Mouse (Mus musculus): ENCODE measurements at regions not wholly inside any gene's neighbourhood (a gene's known extent, or its start where the extent isn't known, plus 50 kb on each side); places are given as distances from the start of the nearest gene placed in this dataset.
A peak's percentile ranks its signal among the peaks of the same experiment; 100 is the strongest.
"Not testable (repeated sequence)": the region's sequence is repeated elsewhere in the genome, so short reads cannot be mapped to it uniquely, and the experiment has no call there.

DNA sequence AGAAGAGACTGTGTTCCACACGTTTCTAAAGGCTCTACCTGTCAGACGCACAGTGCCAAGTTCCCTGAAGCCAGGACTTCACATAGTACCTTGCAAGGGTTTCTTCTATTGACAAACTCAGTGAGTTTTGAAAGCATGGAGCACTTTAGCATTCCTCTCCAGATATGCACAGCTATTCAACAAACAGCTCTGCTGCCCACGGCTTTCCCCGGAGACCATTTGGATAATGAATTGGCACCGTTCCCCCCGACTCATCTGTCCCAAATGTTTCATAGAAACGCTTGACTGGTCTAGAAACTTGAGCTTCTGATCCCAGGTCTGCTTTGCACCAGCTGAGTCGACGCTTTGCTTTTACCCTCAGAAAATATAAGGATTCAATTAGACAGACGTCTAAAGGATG, 162.2 kb upstream of the St6galnac5 start:
- Histone ChIP-seq H3K27ac (no peak overlapping the region), H3K4me3 (no peak overlapping the region), H3K9me3 (no peaks in the 10 kb centered on the region), H3K4me1 (peaks cover 5% of the 10 kb centered on the region), H3K36me3 (replicated peaks) (no peaks in the 10 kb centered on the region), H3K27me3 (ENCODE audit: poor library complexity, severe bottlenecking) (no peaks in the 10 kb centered on the region)
- no peak for DNase-seq (ENCODE audit: extremely low spot score, low spot score)
- WGBS, result 88% methylated on average over 10 of the region's 10 CpGs

DNA sequence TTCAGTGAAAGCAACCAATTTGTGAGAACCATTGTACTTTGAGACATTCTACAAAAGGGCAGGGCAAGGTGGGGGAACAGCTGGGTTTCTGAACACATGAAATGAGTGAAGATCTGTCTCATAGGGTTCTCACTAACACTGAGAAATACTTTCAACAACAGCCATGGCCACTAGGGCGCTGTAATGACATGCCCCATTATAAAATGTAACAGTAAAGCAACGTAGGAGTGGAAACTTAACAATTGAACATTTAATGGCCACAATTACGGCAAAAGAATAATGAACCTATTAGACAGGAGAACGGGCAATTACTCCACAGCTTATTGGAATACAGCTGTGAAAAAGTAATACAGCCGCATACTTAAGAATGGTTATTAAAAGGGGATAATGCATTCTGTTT, 158.9 kb upstream of the St6galnac5 start:
- no peak overlapping the region for H3K27ac ChIP-seq
- no peak for DNase-seq (ENCODE audit: extremely low spot score, low spot score)
- no peak overlapping the region for H3K4me3 ChIP-seq
- no peaks in the 10 kb centered on the region for H3K36me3 ChIP-seq (replicated peaks)
- 85% methylated on average over 5 of the region's 5 CpGs for WGBS
- no peaks in the 10 kb centered on the region for H3K4me1 ChIP-seq
- no peaks in the 10 kb centered on the region for H3K9me3 ChIP-seq
- H3K27me3 ChIP-seq (ENCODE audit: poor library complexity, severe bottlenecking), result no peaks in the 10 kb centered on the region

- Histone ChIP-seq H3K9me3 (no peaks in the 10 kb centered on the region), H3K4me3 (no peak overlapping the region), H3K27ac (no peak overlapping the region), H3K4me1 (no peaks in the 10 kb centered on the region), H3K36me3 (replicated peaks) (no peaks in the 10 kb centered on the region), H3K27me3 (ENCODE audit: poor library complexity, severe bottlenecking) (no peaks in the 10 kb centered on the region)
- DNase-seq (ENCODE audit: extremely low spot score, low spot score), result no peak
- WGBS, result 86% methylated on average over 5 of the region's 5 CpGs
Observed at GRCm38 (mm10) chr3:153125335-153125734, 143.3 kb upstream of the St6galnac5 start.

DNA sequence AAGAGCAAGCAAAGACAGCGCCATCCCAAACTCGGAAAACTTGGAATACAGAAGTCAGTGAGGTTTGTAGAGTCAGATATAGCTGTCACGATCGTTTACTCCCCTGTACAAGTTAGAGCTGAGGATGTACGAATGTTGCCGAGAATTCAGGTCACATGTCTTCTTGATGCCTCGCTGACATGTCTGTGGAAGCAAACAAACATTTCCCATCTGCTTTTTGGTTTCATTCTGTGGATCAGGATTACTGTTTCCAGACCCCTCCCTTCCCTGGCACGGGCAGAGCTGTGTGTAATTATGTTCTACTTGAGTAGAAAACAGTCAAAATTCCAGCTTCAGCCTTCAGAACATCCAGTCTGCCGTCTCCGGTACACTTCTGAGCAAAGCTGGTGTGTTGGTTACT, 139.9 kb upstream of the St6galnac5 start:
- 94% methylated on average over 10 of the region's 10 CpGs for WGBS
- H3K36me3 ChIP-seq (replicated peaks), result no peaks in the 10 kb centered on the region
- no peak overlapping the region for H3K27ac ChIP-seq
- no peak for DNase-seq (ENCODE audit: extremely low spot score, low spot score)
- no peaks in the 10 kb centered on the region for H3K9me3 ChIP-seq
- H3K4me3 ChIP-seq, result no peak overlapping the region
- no peaks in the 10 kb centered on the region for H3K27me3 ChIP-seq (ENCODE audit: poor library complexity, severe bottlenecking)
- no peaks in the 10 kb centered on the region for H3K4me1 ChIP-seq

GRCm38 (mm10) chr3:153119142-153119541, 137.1 kb upstream of the St6galnac5 start:
- Histone ChIP-seq H3K9me3 (no peaks in the 10 kb centered on the region), H3K4me3 (no peak overlapping the region), H3K36me3 (replicated peaks) (no peaks in the 10 kb centered on the region), H3K4me1 (no peaks in the 10 kb centered on the region), H3K27ac (no peak overlapping the region), H3K27me3 (ENCODE audit: poor library complexity, severe bottlenecking) (no peaks in the 10 kb centered on the region)
- WGBS, result 83% methylated on average over 5 of the region's 5 CpGs
- DNase-seq (ENCODE audit: extremely low spot score, low spot score), result no peak

DNA sequence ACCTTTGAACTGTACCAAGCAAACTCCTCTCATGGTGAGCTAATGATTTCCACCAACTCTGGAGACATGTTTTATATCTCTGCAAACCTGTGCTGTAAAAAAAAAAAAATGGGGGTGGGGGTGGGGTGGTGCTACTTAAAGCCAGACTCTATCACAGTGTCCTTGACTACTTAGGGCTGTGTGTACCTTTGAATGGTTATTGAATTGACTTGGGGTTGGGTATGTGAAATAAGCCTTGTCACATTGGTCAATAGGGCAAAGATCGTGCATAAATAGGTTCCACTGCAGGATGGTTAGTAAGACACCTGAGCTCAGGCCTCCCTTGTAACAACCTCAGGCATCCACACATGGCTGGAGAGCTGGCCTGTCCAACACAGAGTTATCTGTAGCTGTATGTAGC, 136.6 kb upstream of the St6galnac5 start:
- Histone ChIP-seq H3K27ac (no peak overlapping the region), H3K36me3 (replicated peaks) (no peaks in the 10 kb centered on the region), H3K27me3 (ENCODE audit: poor library complexity, severe bottlenecking) (no peaks in the 10 kb centered on the region), H3K9me3 (no peaks in the 10 kb centered on the region), H3K4me1 (no peaks in the 10 kb centered on the region), H3K4me3 (no peak overlapping the region)
- WGBS, result 93% methylated on average over 1 of the region's 1 CpGs
- DNase-seq (ENCODE audit: extremely low spot score, low spot score), result no peak

DNA sequence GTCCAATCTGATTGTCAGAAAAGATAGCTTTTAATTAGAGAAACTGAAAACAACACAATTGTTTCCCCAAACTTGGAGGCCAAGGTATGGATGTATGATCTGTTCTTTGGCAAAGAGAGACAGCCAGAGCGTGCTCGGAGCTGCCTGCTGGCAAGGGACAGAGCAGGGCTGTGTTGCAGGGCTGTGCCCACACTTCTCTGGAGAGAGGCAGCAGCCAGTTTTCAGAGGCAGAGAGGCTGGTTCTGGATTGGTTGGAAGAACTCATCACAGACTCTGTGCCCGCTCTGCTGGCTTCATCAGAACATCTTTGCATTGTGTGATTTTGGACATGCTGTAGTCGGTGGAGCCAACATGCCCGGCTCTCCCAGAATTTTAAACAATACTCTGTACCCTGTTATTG, 123.5 kb upstream of the St6galnac5 start:
- DNase-seq (ENCODE audit: extremely low spot score, low spot score), result no peak
- Histone ChIP-seq H3K36me3 (replicated peaks) (no peaks in the 10 kb centered on the region), H3K9me3 (no peaks in the 10 kb centered on the region), H3K4me3 (no peak overlapping the region), H3K27me3 (ENCODE audit: poor library complexity, severe bottlenecking) (no peaks in the 10 kb centered on the region), H3K4me1 (no peaks in the 10 kb centered on the region), H3K27ac (no peak overlapping the region)
- 87% methylated on average over 5 of the region's 5 CpGs for WGBS

- H3K9me3 ChIP-seq; H3K4me1 ChIP-seq; H3K36me3 ChIP-seq (replicated peaks); H3K27ac ChIP-seq; DNase-seq (ENCODE audit: extremely low spot score, low spot score); H3K4me3 ChIP-seq: not testable (repeated sequence)
- peaks cover 10% of the 10 kb centered on the region for H3K27me3 ChIP-seq (ENCODE audit: poor library complexity, severe bottlenecking)
- 86% methylated on average over 4 of the region's 4 CpGs for WGBS
Observed at GRCm38 (mm10) chr3:153090572-153090971, 108.5 kb upstream of the St6galnac5 start.

GRCm38 (mm10) chr3:153085096-153085788, 103.2 kb upstream of the St6galnac5 start:
- DNase-seq (ENCODE audit: extremely low spot score, low spot score), result peak; percentile 47
- Histone ChIP-seq H3K4me3 (peak overlapping the region; percentile 23), H3K27ac (peak overlapping the region; percentile 76), H3K27me3 (ENCODE audit: poor library complexity, severe bottlenecking) (peaks cover 38% of the 10 kb centered on the region), H3K36me3 (replicated peaks) (no peaks in the 10 kb centered on the region), H3K4me1 (peaks cover 38% of the 10 kb centered on the region), H3K9me3 (no peaks in the 10 kb centered on the region)
- 43% methylated on average over 17 of the region's 17 CpGs for WGBS

DNA sequence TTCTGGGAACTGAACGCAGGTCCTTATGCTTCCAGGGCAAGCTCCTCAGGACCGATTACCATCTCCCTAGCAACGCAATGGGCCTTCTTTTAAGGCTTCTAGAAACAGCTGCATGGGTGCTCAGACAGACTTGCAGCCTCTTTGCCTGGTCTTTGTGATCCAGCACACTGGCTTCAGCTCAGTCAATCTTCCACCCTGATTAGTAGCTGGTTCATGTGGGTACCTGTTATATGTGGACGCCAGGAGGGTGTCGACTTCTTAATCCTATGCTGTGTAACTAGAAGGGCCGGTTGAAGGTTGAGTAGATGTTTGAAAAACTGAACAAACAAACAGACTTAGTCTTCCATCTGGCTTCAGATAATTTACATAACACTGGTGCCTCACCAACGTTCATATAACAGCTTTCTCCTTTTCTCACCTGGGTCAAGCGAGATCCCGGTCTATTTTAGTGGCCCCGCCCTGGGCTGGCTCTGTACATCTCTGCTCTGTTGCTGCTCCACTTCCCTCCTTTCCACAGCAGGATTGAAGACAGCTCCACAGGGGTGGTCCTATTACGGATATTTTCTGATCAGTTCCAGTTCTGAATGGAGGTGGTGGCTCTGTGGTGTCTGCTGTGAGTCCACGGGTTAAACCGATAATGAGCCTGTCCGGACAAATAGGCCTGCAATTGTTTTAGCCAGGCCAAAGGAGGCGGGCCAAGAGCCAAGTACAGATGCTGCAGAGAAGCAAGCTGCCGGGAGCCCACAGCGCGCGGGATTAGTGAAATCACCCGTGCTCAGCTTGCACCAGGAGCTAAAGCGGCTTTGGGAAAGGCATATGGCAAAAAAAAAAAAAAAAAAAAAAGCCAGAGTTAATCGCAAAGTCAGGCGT, 102.4 kb upstream of the St6galnac5 start:
- Histone ChIP-seq H3K4me1 (peaks cover 38% of the 10 kb centered on the region), H3K27ac (peak overlapping the region; percentile 76), H3K27me3 (ENCODE audit: poor library complexity, severe bottlenecking) (peaks cover 38% of the 10 kb centered on the region), H3K9me3 (no peaks in the 10 kb centered on the region), H3K4me3 (peak overlapping the region; percentile 6; the same call in 1 of the 2 replicates), H3K36me3 (replicated peaks) (no peaks in the 10 kb centered on the region)
- WGBS, result 35% methylated on average over 23 of the region's 23 CpGs
- peak; percentile 48 for DNase-seq (ENCODE audit: extremely low spot score, low spot score)

- Histone ChIP-seq H3K9me3 (no peaks in the 10 kb centered on the region), H3K36me3 (replicated peaks) (no peaks in the 10 kb centered on the region), H3K27ac (no peak overlapping the region), H3K27me3 (ENCODE audit: poor library complexity, severe bottlenecking) (peaks cover 28% of the 10 kb centered on the region), H3K4me1 (peaks cover 30% of the 10 kb centered on the region), H3K4me3 (no peak overlapping the region)
- WGBS, result 87% methylated on average over 3 of the region's 3 CpGs
- no peak for DNase-seq (ENCODE audit: extremely low spot score, low spot score)
Observed at GRCm38 (mm10) chr3:153080371-153080770, 98.3 kb upstream of the St6galnac5 start.

- no peaks in the 10 kb centered on the region for H3K36me3 ChIP-seq (replicated peaks)
- H3K27ac ChIP-seq, result no peak overlapping the region
- no peak for DNase-seq (ENCODE audit: extremely low spot score, low spot score)
- H3K27me3 ChIP-seq (ENCODE audit: poor library complexity, severe bottlenecking), result peaks cover 29% of the 10 kb centered on the region
- no peak overlapping the region for H3K4me3 ChIP-seq
- peaks cover 14% of the 10 kb centered on the region for H3K4me1 ChIP-seq
- 89% methylated on average over 14 of the region's 14 CpGs for WGBS
- H3K9me3 ChIP-seq, result no peaks in the 10 kb centered on the region
Observed at GRCm38 (mm10) chr3:153077846-153078703, 96.0 kb upstream of the St6galnac5 start.
